Mouse (Mus musculus) kidney, adult 18-20 months (tissue): ENCODE results near the gene Pde11a.
"Not testable (repeated sequence)": the region's sequence is repeated elsewhere in the genome, so short reads cannot be mapped to it uniquely, and the experiment has no call there.

Experiments
- DNase-seq: peaks from one replicate; pipeline ENCODE4 v3.0.0; 2021

Pde11a gene

DNA sequence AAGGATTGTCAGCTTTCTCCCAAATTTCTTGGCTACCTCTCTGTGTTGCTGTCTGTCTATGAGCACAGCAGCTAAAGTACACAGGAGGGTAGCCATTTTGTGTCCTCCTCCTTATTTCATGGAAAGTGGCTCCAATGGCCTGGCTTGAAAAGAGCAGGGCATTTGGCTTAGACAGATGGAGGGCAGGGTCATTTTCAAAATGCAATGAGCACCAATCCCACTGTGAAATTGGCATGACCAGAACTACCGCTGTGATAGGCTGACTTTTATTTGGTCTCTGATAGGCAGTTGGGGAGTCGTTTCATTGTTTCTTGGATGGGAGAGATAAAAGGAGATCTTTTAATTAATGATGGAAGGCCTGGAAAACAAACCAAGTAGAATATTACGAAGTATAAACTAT, 354.7 kb downstream of the Pde11a start:
- no peak for DNase-seq

DNA sequence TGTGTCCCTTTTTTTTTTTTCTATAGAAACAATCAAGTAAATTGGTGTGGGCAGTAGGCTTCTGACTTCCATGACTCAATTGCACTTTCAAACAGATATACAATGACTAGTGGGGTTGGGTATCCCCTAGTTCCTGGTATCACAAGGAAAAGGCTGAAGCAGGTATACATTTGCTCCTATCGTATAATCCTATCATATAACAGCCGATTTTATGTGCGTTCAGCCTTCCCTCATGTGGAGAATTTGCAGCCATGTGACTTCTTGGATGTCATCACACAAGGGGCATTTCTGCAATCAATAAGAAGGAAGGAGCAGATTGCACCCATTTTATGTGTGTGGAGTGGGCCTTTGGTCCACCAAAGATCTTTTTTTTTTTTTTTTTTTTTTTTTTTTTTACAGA, 355.5 kb downstream of the Pde11a start:
- no peak for DNase-seq

- DNase-seq = no peak
Measured at GRCm38 (mm10) chr2:75982626-75983025, 355.9 kb downstream of the Pde11a start.

- DNase-seq = peak; percentile 81
Measured at GRCm38 (mm10) chr2:75981440-75982081, 357.0 kb downstream of the Pde11a start, which contains the start of gene Ttc30a1. Gene Ttc30a1 (minus strand): TSS chr2:75981967.

DNA sequence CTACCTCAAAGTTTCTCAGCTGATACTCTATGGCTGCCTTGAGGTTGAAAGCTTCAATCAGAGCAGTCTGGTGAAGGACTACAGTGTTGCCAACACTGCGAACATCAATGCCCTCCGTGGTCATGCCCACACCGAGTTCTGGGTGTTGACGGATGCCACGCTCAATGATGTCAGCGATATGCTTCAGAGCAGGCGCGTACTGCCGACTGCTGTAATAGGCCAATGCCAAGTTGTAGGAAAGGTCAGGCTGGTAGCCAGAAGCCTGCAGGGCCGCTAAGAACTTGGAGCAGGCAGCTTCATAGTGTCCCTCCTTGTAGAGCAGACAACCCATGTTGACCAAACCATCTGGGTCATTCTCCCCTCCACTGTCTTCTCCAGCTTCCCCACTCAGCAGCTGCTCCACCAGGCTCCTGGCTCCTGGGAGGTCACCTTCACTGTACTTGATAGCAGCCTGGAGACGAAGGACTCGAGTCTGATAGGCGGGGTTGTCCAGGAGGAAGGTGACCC, 357.6 kb downstream of the Pde11a start:
- not testable (repeated sequence) for DNase-seq

DNA sequence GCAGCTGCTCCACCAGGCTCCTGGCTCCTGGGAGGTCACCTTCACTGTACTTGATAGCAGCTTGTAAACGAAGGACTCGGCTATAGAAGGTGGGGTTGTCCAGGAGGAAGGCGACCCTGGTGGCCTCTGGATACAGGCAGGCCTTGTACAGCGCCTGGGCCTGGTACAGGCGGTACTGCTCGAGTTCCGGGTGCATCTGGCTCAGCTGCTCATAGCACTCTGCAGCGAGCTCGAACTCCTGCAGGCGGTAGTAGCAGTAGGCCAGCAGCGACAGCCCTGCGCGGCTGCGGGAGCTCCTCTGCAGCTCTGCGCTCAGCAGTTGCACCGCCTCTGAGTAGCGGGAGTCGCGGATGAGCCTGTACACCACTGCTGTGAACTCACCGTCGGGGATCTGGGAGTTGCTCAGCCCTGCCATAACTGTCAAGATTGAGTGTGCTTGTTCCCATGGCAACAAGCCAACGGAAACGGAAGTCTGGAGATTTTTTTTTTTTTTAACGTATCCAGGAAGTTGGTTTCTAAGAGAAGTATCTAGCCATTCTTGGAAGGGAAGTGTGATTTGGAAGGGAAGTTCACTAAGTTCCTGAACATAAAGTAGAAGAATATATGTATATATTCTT, 360.7 kb downstream of the Pde11a start, which contains the start of gene Ttc30a2:
TSS of gene Ttc30a2 (minus strand) at position 419 of the 617 bp plus-strand sequence.
- peak; percentile 38 for DNase-seq

GRCm38 (mm10) chr2:75976070-75976469, 362.5 kb downstream of the Pde11a start:
- not testable (repeated sequence) for DNase-seq

- DNase-seq = no peak
Measured at GRCm38 (mm10) chr2:75974131-75974530, 364.4 kb downstream of the Pde11a start.

DNA sequence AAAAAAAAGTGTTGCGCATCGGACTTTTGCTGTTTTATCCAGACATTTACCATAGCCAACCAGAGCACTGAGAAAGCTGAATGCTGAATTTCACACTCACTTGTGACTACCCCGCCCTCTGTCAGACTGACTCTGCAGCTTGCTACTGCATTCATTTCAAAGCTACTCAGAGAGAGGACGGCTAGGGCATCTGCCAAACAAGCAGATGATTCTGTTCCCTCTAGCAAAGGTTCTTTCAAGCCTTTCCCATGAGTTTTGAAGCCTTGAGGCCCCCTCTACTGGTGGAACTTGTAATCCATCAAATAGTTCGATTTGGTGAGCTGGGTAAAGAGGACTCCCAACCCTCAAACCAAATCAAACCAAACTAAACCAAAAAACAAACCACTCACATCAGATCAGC, 373.6 kb downstream of the Pde11a start:
- peak; percentile 42 for DNase-seq

- DNase-seq = peak; percentile 66
Measured at GRCm38 (mm10) chr2:75964512-75964911, 374.1 kb downstream of the Pde11a start.

DNA sequence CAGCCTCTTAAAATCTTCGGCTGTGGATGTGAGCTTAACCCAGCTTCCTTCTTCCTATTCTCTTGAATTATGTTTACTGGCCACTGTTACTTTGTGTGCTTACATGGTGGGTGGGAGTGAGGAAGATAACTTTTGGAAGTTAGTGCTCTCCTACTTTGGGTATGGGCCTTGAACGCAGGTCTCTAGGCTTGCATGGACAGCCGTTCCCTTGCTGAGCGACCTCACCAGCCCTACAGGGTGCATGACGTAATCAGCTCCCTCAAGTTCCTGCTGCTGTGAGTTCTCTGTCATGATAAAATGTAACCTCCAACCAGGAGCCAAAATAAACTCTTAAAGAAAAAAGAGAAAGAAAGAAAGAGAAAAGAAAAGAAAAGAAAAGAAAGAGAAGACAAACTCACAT, 374.5 kb downstream of the Pde11a start:
- no peak for DNase-seq

GRCm38 (mm10) chr2:75963211-75963840, 375.2 kb downstream of the Pde11a start:
- no peak for DNase-seq

DNA sequence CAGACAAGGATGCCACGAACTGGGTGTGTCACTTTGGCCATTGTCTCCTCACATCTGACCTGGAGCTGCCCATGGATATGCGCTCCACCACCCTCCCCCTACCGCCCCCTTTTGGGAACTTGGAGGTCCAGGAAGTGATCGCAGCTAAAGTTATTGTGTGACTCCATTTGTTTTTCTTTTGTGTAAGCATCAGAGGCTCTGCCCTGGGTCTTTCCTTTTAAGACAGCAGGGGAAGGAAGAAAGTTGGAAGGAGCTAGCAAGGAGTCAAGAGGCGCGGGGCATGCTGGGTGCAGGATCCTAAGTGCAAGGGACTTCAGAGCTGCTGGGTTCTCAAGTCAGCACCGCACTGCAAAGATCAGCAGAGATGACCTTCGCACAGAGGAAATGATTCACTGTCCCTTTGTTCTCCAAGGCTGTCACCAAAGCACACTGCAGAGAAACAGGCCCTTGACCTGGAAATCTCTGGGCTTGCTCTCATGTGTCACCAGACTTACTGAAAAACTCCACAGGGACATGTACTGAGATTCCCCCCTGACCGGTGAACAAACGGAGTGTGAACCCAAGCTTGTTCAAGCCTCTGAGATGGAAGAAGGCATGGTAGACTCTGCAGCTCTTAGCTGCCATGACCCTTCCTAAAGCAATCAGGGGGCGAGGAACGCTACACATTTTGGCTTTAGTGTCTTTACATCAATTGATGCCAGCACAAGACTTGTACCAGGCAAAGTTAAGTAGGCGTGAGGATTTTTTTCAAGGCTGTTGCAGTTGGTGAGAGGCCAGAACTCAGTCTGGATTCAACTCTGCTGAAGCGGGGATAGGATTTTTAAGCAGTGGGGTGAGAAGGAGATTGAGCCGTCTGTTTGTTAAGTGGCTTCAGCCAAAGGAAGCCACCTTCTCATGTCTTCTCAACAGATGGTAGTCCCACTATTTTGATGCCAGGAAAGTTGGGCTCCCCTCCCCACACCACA, 377.9 kb downstream of the Pde11a start:
- DNase-seq = peak; percentile 18

DNA sequence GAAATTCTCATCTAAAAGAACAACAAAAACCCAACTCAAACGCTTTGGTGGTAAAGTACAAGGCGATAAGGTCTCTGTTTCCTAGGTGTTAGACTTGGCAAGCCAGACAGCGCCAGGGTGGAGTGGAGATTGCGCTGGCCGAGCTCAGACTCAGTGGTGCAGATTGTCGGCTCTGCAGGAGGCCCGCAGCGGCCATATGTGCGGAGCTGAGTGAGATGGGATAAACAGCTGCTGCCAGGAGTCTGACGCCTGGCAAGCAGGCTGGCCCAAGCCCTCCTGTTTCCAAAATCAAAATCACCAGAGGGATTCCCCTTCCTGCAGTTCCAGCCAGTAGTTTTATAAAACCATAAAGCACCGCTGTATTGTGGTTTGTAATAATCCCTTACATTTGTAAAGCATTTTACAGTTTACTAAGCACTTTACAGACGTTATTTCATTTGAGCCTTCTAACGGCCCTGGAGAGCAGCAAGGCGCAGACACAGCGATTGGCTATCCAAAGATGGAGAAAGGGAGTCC, 378.7 kb downstream of the Pde11a start:
- DNase-seq = no peak

GRCm38 (mm10) chr2:75959183-75959849, 379.3 kb downstream of the Pde11a start:
- peak; percentile 21 for DNase-seq

- no peak for DNase-seq
Measured at GRCm38 (mm10) chr2:75955709-75956108, 382.9 kb downstream of the Pde11a start.

GRCm38 (mm10) chr2:75953320-75953719, 385.3 kb downstream of the Pde11a start:
- DNase-seq = no peak

DNA sequence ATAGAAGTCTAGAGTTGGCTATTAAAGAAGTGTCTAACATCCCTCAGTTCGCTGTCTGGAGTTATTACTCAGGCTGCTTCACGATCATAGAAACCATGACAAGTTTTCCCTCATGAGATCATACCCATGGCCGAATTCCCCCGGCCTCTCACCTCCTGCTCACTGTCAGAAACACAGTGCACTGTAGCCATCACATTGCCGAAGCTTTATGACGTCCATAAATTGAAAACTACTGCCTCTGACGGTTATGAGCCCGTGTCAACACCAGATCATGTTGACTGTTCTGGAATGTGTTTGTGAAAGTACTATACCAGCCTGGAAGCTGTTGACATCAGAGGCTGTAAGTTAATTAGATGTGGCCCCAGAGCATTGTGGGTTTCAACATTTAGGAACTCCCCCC, 387.9 kb downstream of the Pde11a start:
- DNase-seq = no peak
